Mouse (Mus musculus) CH12.LX (cell line): ENCODE data around the gene Etl4. TPM values are rescaled to one million over a fixed set of nuclear protein-coding genes. Genes with fewer than 3 reads are reported as not detected.
A peak's percentile ranks its signal among the peaks of the same experiment; 100 is the strongest.

Experiments
- DNase-seq: peaks from one replicate; pipeline ENCODE4 v3.0.0-alpha.2; 2013; ENCODE audit errors: extremely low read depth
- H3K27ac ChIP-seq: 2 replicates; pipeline ENCODE4 v1.5.1; 2012; ENCODE audit warnings: low read depth, mild to moderate bottlenecking, control low read depth, moderate library complexity; ENCODE audit not compliant: insufficient read depth
- H3K27me3 ChIP-seq: replicated peaks from 2 replicates; pipeline ENCODE3; 2012; ENCODE audit warnings: inconsistent platforms
- H3K36me3 ChIP-seq, 2 experiments: replicated peaks in 1 of 2; 2 replicates each; pipeline versions ENCODE3 to v1.6.1; 2012; ENCODE audit warnings: inconsistent platforms in 1 of 2, low read length in 1 of 2, mild to moderate bottlenecking in 1 of 2, mixed read lengths in 1 of 2, moderate library complexity in 1 of 2; ENCODE audit not compliant: control insufficient read depth in 1 of 2, insufficient read depth in 1 of 2
- H3K4me1 ChIP-seq, 2 experiments: 2 replicates each; pipeline ENCODE4 v1.6.1; 2012; ENCODE audit warnings: inconsistent platforms in 1 of 2, moderate library complexity in 1 of 2; ENCODE audit not compliant: insufficient read depth in 2 of 2, control insufficient read depth in 1 of 2
- H3K4me2 ChIP-seq: 2 replicates; pipeline ENCODE4 v1.6.1; 2012; ENCODE audit warnings: low read depth, mild to moderate bottlenecking, control low read depth; ENCODE audit not compliant: poor library complexity, insufficient read depth, severe bottlenecking
- H3K4me3 ChIP-seq, 3 experiments: fragments of 150-350 bp in 1 of 3; sonication (generic) in 1 of 3; replicated peaks in 1 of 3; 2 replicates each; pipeline versions ENCODE3 to v1.5.1; 2011 to 2012; ENCODE audit warnings: low read depth in 2 of 3, low read length in 2 of 3, mild to moderate bottlenecking in 2 of 3, moderate library complexity in 2 of 3, control low read depth in 1 of 3, improper control_type of control experiment in 1 of 3, inconsistent platforms in 1 of 3, mixed read lengths in 1 of 3; ENCODE audit not compliant: poor library complexity in 1 of 3
- H3K79me2 ChIP-seq: replicated peaks from 2 replicates; pipeline ENCODE4 v1.6.1; 2012; ENCODE audit warnings: mild to moderate bottlenecking, moderate library complexity; ENCODE audit not compliant: control insufficient read depth, poor library complexity, insufficient read depth, severe bottlenecking; ENCODE audit errors: extremely low read depth
- H3K9ac ChIP-seq: 2 replicates; pipeline ENCODE4 v1.6.1; 2012; ENCODE audit warnings: low read depth, mild to moderate bottlenecking, control low read depth, moderate library complexity; ENCODE audit not compliant: insufficient read depth
- H3K9me3 ChIP-seq: replicated peaks from 2 replicates; pipeline ENCODE3; 2012; ENCODE audit warnings: low read length, inconsistent platforms, mixed read lengths
- CTCF ChIP-seq, 2 experiments: IDR thresholded peaks in 1 of 2; conservative IDR thresholded peaks in 1 of 2; 2 replicates each; pipeline ENCODE4 v1.5.1; 2011 to 2012; ENCODE audit warnings: low read depth in 2 of 2, low read length in 2 of 2, improper control_type of control experiment in 1 of 2, inconsistent platforms in 1 of 2, mild to moderate bottlenecking in 1 of 2, moderate library complexity in 1 of 2
- EP300 ChIP-seq: IDR thresholded peaks from 2 replicates; pipeline ENCODE4 v1.6.1; 2011; ENCODE audit warnings: low read length, improper control_type of control experiment
- JUN ChIP-seq: IDR thresholded peaks from 2 replicates; pipeline ENCODE4 v1.6.1; 2011; ENCODE audit warnings: low read depth, mild to moderate bottlenecking, low read length, improper control_type of control experiment, moderate library complexity; ENCODE audit not compliant: insufficient read depth
- MAFK ChIP-seq: IDR thresholded peaks from 2 replicates; pipeline ENCODE4 v1.6.1; 2011; ENCODE audit warnings: low read length, improper control_type of control experiment; ENCODE audit not compliant: insufficient replicate concordance
- MEF2A ChIP-seq: IDR thresholded peaks from 2 replicates; pipeline ENCODE4 v1.6.1; 2014; ENCODE audit warnings: low read depth, mild to moderate bottlenecking, inconsistent platforms, low read length, improper control_type of control experiment, borderline replicate concordance
- MXI1 ChIP-seq: IDR thresholded peaks from 2 replicates; pipeline ENCODE4 v1.6.1; 2011; ENCODE audit warnings: mild to moderate bottlenecking, low read depth, low read length, improper control_type of control experiment
- NELFE ChIP-seq: IDR thresholded peaks from 2 replicates; pipeline ENCODE4 v1.6.1; 2011; ENCODE audit warnings: low read depth, low read length, improper control_type of control experiment
- NRF1 ChIP-seq: IDR thresholded peaks from 2 replicates; pipeline ENCODE4 v1.6.1; 2014; ENCODE audit warnings: low read depth, mild to moderate bottlenecking, inconsistent platforms, low read length, improper control_type of control experiment, moderate library complexity
- PAX5 ChIP-seq: IDR thresholded peaks from 2 replicates; pipeline ENCODE4 v1.6.1; 2012; ENCODE audit warnings: low read length, inconsistent platforms, mixed read lengths
- POLR2AphosphoS2 ChIP-seq: IDR thresholded peaks from 2 replicates; pipeline ENCODE4 v1.6.1; 2011; ENCODE audit warnings: low read depth, low read length, improper control_type of control experiment
- RAD21 ChIP-seq: IDR thresholded peaks from 2 replicates; pipeline ENCODE4 v1.6.1; 2011; ENCODE audit warnings: low read depth, mild to moderate bottlenecking, low read length, improper control_type of control experiment, moderate library complexity
- SMC3 ChIP-seq: IDR thresholded peaks from 2 replicates; pipeline ENCODE4 v1.6.1; 2011; ENCODE audit warnings: low read depth, low read length, improper control_type of control experiment
- USF1 ChIP-seq: IDR thresholded peaks from 2 replicates; pipeline ENCODE4 v1.6.1; 2014; ENCODE audit warnings: low read depth, mild to moderate bottlenecking, inconsistent platforms, low read length, improper control_type of control experiment
- ZC3H11A ChIP-seq: IDR thresholded peaks from 2 replicates; pipeline ENCODE4 v1.6.1; 2012; ENCODE audit warnings: low read depth, mild to moderate bottlenecking, inconsistent platforms, low read length, improper control_type of control experiment
- ZKSCAN1 ChIP-seq: IDR thresholded peaks from 2 replicates; pipeline ENCODE4 v1.6.1; 2012; ENCODE audit warnings: low read depth, inconsistent platforms, low read length, improper control_type of control experiment, borderline replicate concordance
- ZMIZ1 ChIP-seq: IDR thresholded peaks from 2 replicates; pipeline ENCODE4 v1.6.1; 2012; ENCODE audit warnings: low read depth, mild to moderate bottlenecking, inconsistent platforms, low read length, improper control_type of control experiment
- ZNF384 ChIP-seq: IDR thresholded peaks from 2 replicates; pipeline ENCODE4 v1.6.1; 2012; ENCODE audit warnings: low read depth, low read length, improper control_type of control experiment, inconsistent platforms
- dilution Hi-C: fragments of 300-500 bp; cut with MboI; formaldehyde crosslinking; loops from 2 replicates; pipeline ENCODE4 v1.14.3; 2020; ENCODE audit warnings: low sequenced_read_pairs; ENCODE audit not compliant: extremely low pct_unique_long_range_greater_than_20kb, extremely low pct_ligation_motif_present
- in situ Hi-C: fragments of 300-500 bp; cut with MboI; formaldehyde crosslinking; loops from 3 replicates; pipeline ENCODE4 v1.14.3; 2019; ENCODE audit warnings: low sequenced_read_pairs, low pct_ligation_motif_present, low pct_unique_long_range_greater_than_20kb, mixed read lengths
- polyA plus RNA-seq: library from polyadenylated mRNA; unstranded; fragments of >175 nt; gene quantifications from 2 replicates; pipeline ENCODE4 v1.2.1, GENCODE M21; 2012; ENCODE audit warnings: low read depth; ENCODE audit not compliant: insufficient read length
- total RNA-seq, 2 experiments: library from RNA; depleted of rRNA; stranded (reverse); fragments of 300-350 nt in 1 of 2; fragments of >200 nt in 1 of 2; gene quantifications; 2 replicates each; pipeline ENCODE4 v1.2.3; 2012 to 2014

Gene Etl4
- total and polyA plus RNA-seq, 3 experiments, result 7.2 to 18.6 (median 11.7) TPM

DNA sequence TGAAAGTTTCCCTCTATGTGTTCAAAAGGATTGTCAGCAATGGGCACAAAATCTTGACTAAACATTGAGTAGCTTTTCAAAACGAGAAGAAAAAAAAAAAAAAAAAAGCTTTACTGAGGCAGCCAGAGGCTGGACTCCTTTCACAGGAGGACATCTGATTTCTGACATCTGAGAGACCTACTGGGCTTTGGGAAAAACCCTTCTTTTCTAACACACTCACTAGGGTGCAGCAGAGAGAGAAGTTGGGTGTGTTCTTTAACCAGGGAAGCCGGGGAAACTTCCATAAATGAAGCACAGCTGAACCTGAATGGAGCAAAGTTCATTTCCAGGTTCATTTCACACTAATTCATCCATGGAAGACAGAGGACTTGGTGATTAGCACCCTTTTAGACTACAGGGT, 222.2 kb downstream of the Etl4 start:
- Histone ChIP-seq H3K27me3 (no peaks in the 10 kb centered on the region), H3K4me2 (no peak overlapping the region), H3K4me3 (no peak overlapping the region), H3K9ac (no peak overlapping the region), H3K4me1 (peaks cover 0 to 7% of the 10 kb centered on the region in 2 experiments; a peak in 1 of 4 replicates), H3K27ac (no peak overlapping the region), H3K36me3 (no peaks in the 10 kb centered on the region), H3K79me2 (no peaks in the 10 kb centered on the region), H3K9me3 (no peaks in the 10 kb centered on the region)
- peak; percentile 11 for DNase-seq
- dilution Hi-C loops, result no loop called here
- TF ChIP-seq SMC3, result peak; percentile 23; the same call in 1 of the 2 replicates
- TF ChIP-seq ZNF384, result peak; percentile 69
- TF ChIP-seq MEF2A, result no peak
- TF ChIP-seq CTCF (conservative IDR thresholded peaks at IDR 0.05 in 1 of 2, IDR thresholded peaks at IDR 0.05 in 1 of 2; ENCODE audit: low read depth in 2 of 2, low read length in 2 of 2), result peak in 1 of 2 experiments; percentile 41; a peak in 2 of 4 replicates
- TF ChIP-seq RAD21, result peak; percentile 15
- in situ Hi-C loops, result no loop called here

DNA sequence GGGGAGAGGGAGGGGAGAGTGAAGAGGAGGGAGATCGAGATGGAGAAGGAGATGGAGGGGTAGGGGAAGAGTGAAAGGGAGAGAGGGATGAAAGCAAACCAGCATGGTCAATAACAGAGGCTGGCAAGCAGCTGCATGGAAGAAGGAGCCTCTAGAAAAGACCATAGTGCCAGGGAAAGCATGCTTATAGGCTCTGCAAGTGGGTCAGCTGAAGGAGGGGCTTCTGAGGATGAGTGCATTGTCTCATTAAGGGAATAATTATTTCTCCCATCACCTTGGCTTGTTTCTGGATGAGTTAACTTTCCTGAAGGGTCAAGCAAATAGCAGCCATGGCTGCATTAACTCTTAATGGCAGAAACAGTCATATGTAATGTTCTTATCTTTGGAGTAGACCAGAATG, 228.8 kb downstream of the Etl4 start:
- H3K36me3 ChIP-seq, result no peaks in the 10 kb centered on the region
- no peak overlapping the region for H3K4me2 ChIP-seq
- H3K4me1 ChIP-seq, result no peaks in the 10 kb centered on the region
- DNase-seq, result no peak
- no peak overlapping the region for H3K4me3 ChIP-seq
- H3K27me3 ChIP-seq, result no peaks in the 10 kb centered on the region
- H3K9ac ChIP-seq, result no peak overlapping the region
- dilution Hi-C loops, result no loop called here
- H3K9me3 ChIP-seq, result no peaks in the 10 kb centered on the region
- in situ Hi-C loops, result no loop called here
- TF ChIP-seq JUN (no peak), NRF1 (no peak), USF1 (no peak), MAFK (no peak), POLR2AphosphoS2 (no peak), RAD21 (no peak), EP300 (no peak), ZMIZ1 (no peak), CTCF (conservative IDR thresholded peaks at IDR 0.05 in 1 of 2, IDR thresholded peaks at IDR 0.05 in 1 of 2; ENCODE audit: low read depth in 2 of 2, low read length in 2 of 2) (no peak)
- no peaks in the 10 kb centered on the region for H3K79me2 ChIP-seq
- no peak overlapping the region for H3K27ac ChIP-seq

DNA sequence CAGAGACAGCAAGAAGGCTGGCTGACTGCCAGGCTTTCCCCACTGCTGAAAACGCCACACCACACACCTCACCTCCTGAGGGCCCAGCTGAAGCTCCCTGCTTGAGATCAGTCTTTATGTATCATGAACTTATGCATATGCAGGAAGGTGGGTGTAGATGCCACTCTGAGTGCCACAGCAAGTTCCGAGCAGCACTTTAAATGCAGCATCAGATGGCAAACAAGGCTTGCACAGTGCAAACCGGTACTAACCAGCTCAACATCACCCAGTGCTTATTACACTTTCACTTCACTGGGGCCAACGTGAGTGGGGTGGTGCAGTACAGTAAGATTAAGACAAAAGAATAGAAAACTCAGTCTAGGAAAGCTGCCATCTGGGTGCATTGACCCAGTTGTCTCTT, 235.8 kb downstream of the Etl4 start:
- in situ Hi-C loops, result no loop called here
- H3K9me3 ChIP-seq, result no peaks in the 10 kb centered on the region

More for the DNA sequence above, 235.8 kb downstream of the Etl4 start:
- H3K4me1 ChIP-seq, result no peaks in the 10 kb centered on the region
- no peak overlapping the region for H3K4me3 ChIP-seq
- no peaks in the 10 kb centered on the region for H3K36me3 ChIP-seq
- DNase-seq, result no peak
- no peaks in the 10 kb centered on the region for H3K79me2 ChIP-seq
- H3K27me3 ChIP-seq, result no peaks in the 10 kb centered on the region
- dilution Hi-C loops, result no loop called here
- no peak overlapping the region for H3K27ac ChIP-seq
- H3K9ac ChIP-seq, result no peak overlapping the region
- no peak overlapping the region for H3K4me2 ChIP-seq
- TF ChIP-seq MXI1, result no peak
- TF ChIP-seq PAX5, result no peak
- TF ChIP-seq ZC3H11A, result no peak
- TF ChIP-seq ZNF384, result no peak
- no peak for TF ChIP-seq CTCF (conservative IDR thresholded peaks at IDR 0.05 in 1 of 2, IDR thresholded peaks at IDR 0.05 in 1 of 2; ENCODE audit: low read depth in 2 of 2, low read length in 2 of 2)
- TF ChIP-seq NELFE, result no peak
- no peak for TF ChIP-seq ZKSCAN1
- TF ChIP-seq, all 38 proteins: peak for 0
